8 mouse cellular contexts compared by ENCODE assay signal in genomic region chr14:101608519-101609368, GRCm38 (mm10). TPM values are rescaled to one million over a fixed set of nuclear protein-coding genes. Genes with fewer than 3 reads are reported as not detected.
DNase-seq lines count a peak whose midpoint lies in the region; ATAC-seq and TF ChIP-seq lines count a peak whose summit lies in the region.

Gene Tbc1d4 (minus strand): TSS chr14:101609191.

- H3K4me1 ChIP-seq in erythroblast, embryonic 14.5 days (ENCODE audit: control insufficient read depth), result peaks cover 7% of the 10 kb centered on the region
- H3K4me1 ChIP-seq in embryonic facial prominence, embryonic 11.5 days (ENCODE audit: control insufficient read depth, insufficient read depth, low read length), result peaks cover 2% of the 10 kb centered on the region; the same call in 1 of the 2 replicates
- no peaks in the 10 kb centered on the region for H3K4me1 ChIP-seq in kidney, adult 2 months (ENCODE audit: control insufficient read depth, insufficient read depth, low read length)
- H3K4me1 ChIP-seq in limb, embryonic 13.5 days, result peaks cover 8% of the 10 kb centered on the region; the same call in 1 of the 2 replicates
- H3K4me1 ChIP-seq in midbrain, embryonic 15.5 days, result peaks cover 12% of the 10 kb centered on the region
- peaks cover 8% of the 10 kb centered on the region; the same call in 1 of the 2 replicates for H3K4me1 ChIP-seq in spleen, adult 2 months (ENCODE audit: control insufficient read depth, insufficient read depth, insufficient read length)

- H3K9me3 ChIP-seq in erythroblast, embryonic 14.5 days (ENCODE audit: control insufficient read depth, low read length), result no peaks in the 10 kb centered on the region
- H3K9me3 ChIP-seq in embryonic facial prominence, embryonic 11.5 days (replicated peaks; ENCODE audit: control insufficient read depth, low read length), result no peaks in the 10 kb centered on the region
- no peaks in the 10 kb centered on the region for H3K9me3 ChIP-seq in limb, embryonic 13.5 days
- H3K9me3 ChIP-seq in midbrain, embryonic 15.5 days, result no peaks in the 10 kb centered on the region

- H3K27ac ChIP-seq in embryonic facial prominence, embryonic 11.5 days (replicated peaks; ENCODE audit: low read depth, low read length), result 0 out of 2 replicates have a peak within 1 kb of the TSS, but pooled peaks have one; percentile 28
- peak within 1 kb of the TSS; percentile 90 for H3K27ac ChIP-seq in kidney, adult 2 months (ENCODE audit: insufficient read depth, low read depth, low read length)
- H3K27ac ChIP-seq in limb, embryonic 13.5 days, result peak within 1 kb of the TSS; percentile 65
- peak within 1 kb of the TSS; percentile 74 for H3K27ac ChIP-seq in midbrain, embryonic 15.5 days
- H3K27ac ChIP-seq in spleen, adult 2 months (ENCODE audit: insufficient read depth, low read length), result no peak within 1 kb of the TSS; the same call in 1 of the 2 replicates

- DNase-seq in embryonic facial prominence, embryonic 11.5 days (ENCODE audit: low spot score), result peak; percentile 85
- peak; percentile 91 for DNase-seq in heart, adult 18-20 months
- peak; percentile 92 for DNase-seq in kidney, adult 2 months
- DNase-seq in spleen, adult 2 months (ENCODE audit: low read depth in 1 of 2, low spot score in 2 of 2), result peak in 1 of 2 experiments; percentile 37

- H3K36me3 ChIP-seq in erythroblast, embryonic 14.5 days (ENCODE audit: control insufficient read depth), result no peaks in the 10 kb centered on the region
- H3K36me3 ChIP-seq in embryonic facial prominence, embryonic 11.5 days (replicated peaks; ENCODE audit: control insufficient read depth, insufficient read depth, low read depth, low read length), result no peaks in the 10 kb centered on the region
- no peaks in the 10 kb centered on the region for H3K36me3 ChIP-seq in kidney, adult 2 months (ENCODE audit: control insufficient read depth, insufficient read depth, low read length)
- H3K36me3 ChIP-seq in limb, embryonic 13.5 days, result no peaks in the 10 kb centered on the region
- H3K36me3 ChIP-seq in midbrain, embryonic 15.5 days (replicated peaks), result no peaks in the 10 kb centered on the region
- H3K36me3 ChIP-seq in spleen, adult 2 months (ENCODE audit: control insufficient read depth, insufficient read depth, low read length), result no peaks in the 10 kb centered on the region

- TF ChIP-seq POLR2A in kidney, adult 2 months (IDR thresholded peaks at IDR 0.05; ENCODE audit: low read depth, low read length), result peak; percentile 17
- no peak for TF ChIP-seq POLR2A in spleen, adult 2 months (IDR thresholded peaks at IDR 0.05; ENCODE audit: low read depth, low read length)

- peak within 1 kb of the TSS; percentile 70 for H3K9ac ChIP-seq in embryonic facial prominence, embryonic 11.5 days (replicated peaks; ENCODE audit: low read length)
- peak within 1 kb of the TSS; percentile 81 for H3K9ac ChIP-seq in limb, embryonic 13.5 days
- peak within 1 kb of the TSS; percentile 65 for H3K9ac ChIP-seq in midbrain, embryonic 15.5 days

- H3K4me2 ChIP-seq in embryonic facial prominence, embryonic 11.5 days (ENCODE audit: low read depth, low read length), result peak within 1 kb of the TSS; percentile 99
- H3K4me2 ChIP-seq in limb, embryonic 13.5 days (replicated peaks), result peak within 1 kb of the TSS; percentile 99
- peak within 1 kb of the TSS; percentile 94 for H3K4me2 ChIP-seq in midbrain, embryonic 15.5 days

- peak within 1 kb of the TSS; percentile 55 for H3K4me3 ChIP-seq in erythroblast, embryonic 14.5 days (replicated peaks)
- peak within 1 kb of the TSS; percentile 68 for H3K4me3 ChIP-seq in embryonic facial prominence, embryonic 11.5 days (ENCODE audit: low read depth, low read length)
- peak within 1 kb of the TSS; percentile 86 for H3K4me3 ChIP-seq in kidney, adult 2 months (ENCODE audit: insufficient read depth, low read depth, low read length)
- peak within 1 kb of the TSS; percentile 81 for H3K4me3 ChIP-seq in limb, embryonic 13.5 days
- peak within 1 kb of the TSS; percentile 76 for H3K4me3 ChIP-seq in midbrain, embryonic 15.5 days
- peak within 1 kb of the TSS; percentile 71 for H3K4me3 ChIP-seq in spleen, adult 2 months (ENCODE audit: extremely low read depth, insufficient read depth, insufficient read length)

- H3K27me3 ChIP-seq in erythroblast, embryonic 14.5 days (ENCODE audit: control insufficient read depth), result peaks cover 27% of the 10 kb centered on the region
- H3K27me3 ChIP-seq in embryonic facial prominence, embryonic 11.5 days (ENCODE audit: control insufficient read depth, insufficient read depth, low read length), result peaks cover 2% of the 10 kb centered on the region; the same call in 1 of the 2 replicates
- no peaks in the 10 kb centered on the region for H3K27me3 ChIP-seq in kidney, adult 2 months (replicated peaks; ENCODE audit: control insufficient read depth, insufficient read depth, low read length)
- 0 out of 2 replicates have a peak, but pooled peaks cover 4% of the 10 kb centered on the region for H3K27me3 ChIP-seq in limb, embryonic 13.5 days
- no peaks in the 10 kb centered on the region for H3K27me3 ChIP-seq in midbrain, embryonic 15.5 days (replicated peaks)
- peaks cover 10% of the 10 kb centered on the region for H3K27me3 ChIP-seq in spleen, adult 2 months (ENCODE audit: control insufficient read depth, insufficient read depth, low read length)

- TF ChIP-seq CTCF in kidney, adult 2 months (conservative IDR thresholded peaks at IDR 0.05; ENCODE audit: insufficient read depth, insufficient read length, low read depth, low read length), result peak; percentile 63
- peak; percentile 26; the same call in 1 of the 2 replicates for TF ChIP-seq CTCF in spleen, adult 2 months (IDR thresholded peaks at IDR 0.05; ENCODE audit: extremely low read depth, insufficient read depth, insufficient read length, insufficient replicate concordance)

- under 1% methylated on average over 60 of the region's 62 CpGs for WGBS in embryonic facial prominence, embryonic 11.5 days
- WGBS in kidney, adult 2 months, result under 1% methylated on average over 62 of the region's 62 CpGs
- under 1% methylated on average over 58 of the region's 62 CpGs for WGBS in limb, embryonic 13.5 days
- under 1% methylated on average over 62 of the region's 62 CpGs for WGBS in midbrain, embryonic 15.5 days
- under 1% methylated on average over 62 of the region's 62 CpGs for WGBS in spleen, adult 2 months

- ATAC-seq in erythroblast, adult 5-6 weeks (replicated peaks; ENCODE audit: low FRiP score, poor library complexity, severe bottlenecking), result no peak
- peak; percentile 83 for ATAC-seq in embryonic facial prominence, embryonic 11.5 days (replicated peaks; ENCODE audit: insufficient number of reproducible peaks, low FRiP score, low TSS enrichment, low read depth)
- peak; percentile 89 for ATAC-seq in limb, embryonic 13.5 days (ENCODE audit: low FRiP score, low read depth)
- ATAC-seq in midbrain, embryonic 15.5 days (replicated peaks), result peak; percentile 91

RNA-seq across cellular contexts. Expression of gene Tbc1d4, which starts in this region (rescaled TPM):
- 0.04 and 0.10 TPM in 2 replicates for polyA plus RNA-seq in erythroblast, embryonic 14.5 days (2012)
- total RNA-seq in erythroblast, adult 5-6 weeks (2015; ENCODE audit: low replicate concordance), result 1.3 and 4.6 TPM in 2 replicates
- total RNA-seq in erythroblast, adult 5-6 weeks (2017; ENCODE audit: low replicate concordance), result 2.8 and 3.2 TPM in 2 replicates
- 5.8 and 7.3 TPM in 2 replicates for polyA plus RNA-seq in embryonic facial prominence, embryonic 11.5 days (2014; fragmentation: Nextera tagmentation; extraction: Ambion mirVana)
- 100 to 1,000 TPM in 1 of 2 experiments, 10 to 100 TPM in 1; 89.3 to 105 TPM for total RNA-seq in heart, adult 18-20 months (2021)
- polyA plus RNA-seq in kidney, adult 2 months (2012; rRNA removed), result 7.4 and 8.9 TPM in 2 replicates
- 12.2 and 12.3 TPM in 2 replicates for polyA plus RNA-seq in limb, embryonic 13.5 days (2015; fragmentation: Nextera tagmentation; extraction: Ambion mirVana)
- 8.8 and 9.4 TPM in 2 replicates for polyA plus RNA-seq in midbrain, embryonic 15.5 days (2015; fragmentation: Nextera tagmentation; extraction: Ambion mirVana)
- 5.6 and 7.5 TPM in 2 replicates for polyA plus RNA-seq in spleen, adult 2 months (2012; rRNA removed)

Comparison
In these comparisons a context has a peak if more than half of its experiments do, and no peak if none do; other contexts are left out.
1. RNA of gene Tbc1d4 (total RNA-seq): 89.3 to 105 TPM in heart, adult 18-20 months; 1.3 to 4.6 TPM in erythroblast, adult 5-6 weeks; every median in the first group is over 10 times any median in the second.
2. Peak in every context shown above with its lines, with median percentiles within 50 percentile points of each other: H3K4me3 ChIP-seq, H3K4me2 ChIP-seq and H3K9ac ChIP-seq.